Mouse (Mus musculus) adrenal gland, adult 10 weeks (tissue): ENCODE measurements around the gene Ptrh1. TPM values are rescaled to one million over a fixed set of nuclear protein-coding genes. Genes with fewer than 3 reads are reported as not detected.

ENCODE experiments used
- polyA plus RNA-seq: library from polyadenylated mRNA; stranded (reverse); fragments of 350-450 nt; fragmentation: Illumina TruSeq; extraction: RNeasy Lipid Tissue Mini Kit (QIAGEN cat#74804); gene quantifications from one replicate; pipeline ENCODE4 v1.2.3, GENCODE M21; 2014; ENCODE audit warnings: low read depth, low replicate concordance

Ptrh1 gene
- polyA plus RNA-seq, result 0.70 TPM

GRCm38 (mm10) chr2:32775359-32776074 is at the start of gene Ptrh1, which contains the start of gene Ttc16:
TSS of gene Ptrh1 (plus strand) at chr2:32775786.
TSS of gene Ttc16 (minus strand) at chr2:32775633.

GRCm38 (mm10) chr2:32740916-32741272 is 34.7 kb upstream of the Ptrh1 start, which contains the start of gene 6330409D20Rik:
TSS of gene 6330409D20Rik (minus strand) at chr2:32741016.

GRCm38 (mm10) chr2:32757056-32757845 is 18.3 kb upstream of the Ptrh1 start, which contains the start of gene Tor2a:
TSS of gene Tor2a (plus strand) at chr2:32757234.

GRCm38 (mm10) chr2:32784048-32784681 is 8.6 kb downstream of the Ptrh1 start, which contains the start of gene Cfap157:
TSS of gene Cfap157 (minus strand) at chr2:32784428.

Other genes with a start within 250 kb of the Ptrh1 start
- 8.6 TPM for gene Fam102a, start 240.5 kb upstream of the Ptrh1 start, polyA plus RNA-seq
- 2.4 TPM for gene Dpm2, start 204.9 kb upstream of the Ptrh1 start, polyA plus RNA-seq
- not detected for gene Pip5kl1, start 201.0 kb upstream of the Ptrh1 start, polyA plus RNA-seq
- not detected for gene 9430097D07Rik, start 200.1 kb upstream of the Ptrh1 start, polyA plus RNA-seq
- 0.87 TPM for gene St6galnac4, start 188.7 kb upstream of the Ptrh1 start, polyA plus RNA-seq
- 7.6 TPM for gene St6galnac6, start 176.1 kb upstream of the Ptrh1 start, polyA plus RNA-seq
- 9.0 TPM for gene Ak1, start 154.0 kb upstream of the Ptrh1 start, polyA plus RNA-seq
- gene Eng, start 129.2 kb upstream of the Ptrh1 start, polyA plus RNA-seq, result 3.0 TPM
- gene Fpgs, start 71.6 kb upstream of the Ptrh1 start, polyA plus RNA-seq, result not detected
- gene Cdk9, start 62.7 kb upstream of the Ptrh1 start, polyA plus RNA-seq, result 45.2 TPM
- gene Sh2d3c, start 54.7 kb upstream of the Ptrh1 start, polyA plus RNA-seq, result 0.52 TPM
- not detected for gene 6330409D20Rik, start 34.8 kb upstream of the Ptrh1 start, polyA plus RNA-seq
- gene Tor2a, start 18.6 kb upstream of the Ptrh1 start, polyA plus RNA-seq, result 0.64 TPM
- gene Ttc16, start 153 bp upstream of the Ptrh1 start, polyA plus RNA-seq, result not detected
- gene Cfap157, start 8.6 kb downstream of the Ptrh1 start, polyA plus RNA-seq, result not detected
- 8.2 TPM for gene Stxbp1, start 71.5 kb downstream of the Ptrh1 start, polyA plus RNA-seq
- gene Fam129b, start 100.3 kb downstream of the Ptrh1 start, polyA plus RNA-seq, result 0.47 TPM
- gene Rpl12, start 185.8 kb downstream of the Ptrh1 start, polyA plus RNA-seq, result 137 TPM
- 10.0 TPM for gene Lrsam1, start 185.8 kb downstream of the Ptrh1 start, polyA plus RNA-seq
- not detected for gene Slc2a8, start 206.3 kb downstream of the Ptrh1 start, polyA plus RNA-seq